Mouse (Mus musculus): Measurements from ENCODE around the gene Eef2k. TPM values are rescaled to one million over a fixed set of nuclear protein-coding genes. Genes with fewer than 3 reads are reported as not detected.

The Eef2k gene
- polyA plus RNA-seq, 1 experiment from 2014 or later = 12.4 TPM

DNA sequence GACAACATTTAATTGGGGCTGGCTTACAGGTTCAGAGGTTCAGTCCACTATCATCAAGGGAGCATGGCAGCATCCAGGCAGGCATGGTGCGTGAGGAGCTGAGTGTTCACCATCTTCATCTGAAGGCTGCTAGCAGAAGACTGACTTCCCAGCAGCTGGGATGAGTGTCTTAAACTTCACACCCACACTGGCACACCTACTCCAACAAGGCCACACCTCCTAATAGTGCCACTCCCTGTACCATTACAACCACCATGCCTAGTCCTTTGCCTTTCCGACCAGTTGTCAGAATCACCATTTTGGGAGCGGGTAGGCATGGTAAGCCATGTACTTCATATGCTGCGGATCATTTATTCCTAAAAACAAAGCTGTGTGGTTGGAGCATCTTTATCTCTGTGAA is 38.1 kb downstream of the Eef2k start:
- ATAC-seq (ENCODE audit: insufficient number of reproducible peaks, insufficient read depth, low FRiP score, low read depth) = no peak
- H3K4me3 ChIP-seq (ENCODE audit: control insufficient read depth in 1 of 2, insufficient read depth in 1 of 2, low read depth in 1 of 2, low read length in 2 of 2) = no peak overlapping the region
- 98% methylated on average over 4 of the region's 4 CpGs for WGBS
- H3K9ac ChIP-seq (ENCODE audit: low read length) = no peak overlapping the region
- H3K27me3 ChIP-seq (ENCODE audit: control insufficient read depth, insufficient read depth, low read length) = no peaks in the 10 kb centered on the region
- no peaks in the 10 kb centered on the region for H3K9me3 ChIP-seq (ENCODE audit: control insufficient read depth, low read length)
- no peak overlapping the region for H3K4me2 ChIP-seq (ENCODE audit: low read length)
- H3K27ac ChIP-seq (replicated peaks in 1 of 2; ENCODE audit: control insufficient read depth in 1 of 2, insufficient read depth in 1 of 2, low read depth in 2 of 2, low read length in 2 of 2) = no peak overlapping the region
- peaks cover 53% of the 10 kb centered on the region for H3K36me3 ChIP-seq (ENCODE audit: control insufficient read depth, insufficient read depth, low read length)
- H3K4me1 ChIP-seq (ENCODE audit: control insufficient read depth in 2 of 2, insufficient read depth in 2 of 2, low read length in 2 of 2) = peaks cover 0 to 2% of the 10 kb centered on the region in 2 experiments; a peak in 1 of 4 replicates

DNA sequence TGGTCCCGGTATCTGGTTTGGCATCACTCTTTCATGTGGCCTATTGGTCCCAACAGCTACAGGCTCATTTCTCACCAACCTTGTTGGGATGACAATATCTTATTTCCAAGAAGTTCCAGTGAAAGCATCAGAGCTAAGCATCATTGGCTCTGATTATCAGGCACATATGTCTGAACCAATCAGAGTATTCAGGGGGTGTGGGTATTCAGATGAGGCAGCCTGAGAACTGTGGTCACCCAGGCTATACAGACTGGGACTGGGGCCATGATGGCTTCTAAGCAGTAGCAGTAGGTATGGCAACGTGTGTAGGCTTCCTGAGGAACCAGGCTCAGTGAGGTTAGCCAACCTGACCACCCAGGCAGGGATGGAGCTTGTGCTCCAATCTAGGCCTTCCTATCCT is 38.8 kb downstream of the Eef2k start:
- Histone ChIP-seq H3K36me3 (ENCODE audit: control insufficient read depth, insufficient read depth, low read length) (peaks cover 60% of the 10 kb centered on the region), H3K4me2 (ENCODE audit: low read length) (no peak overlapping the region), H3K4me3 (ENCODE audit: control insufficient read depth in 1 of 2, insufficient read depth in 1 of 2, low read depth in 1 of 2, low read length in 2 of 2) (no peak overlapping the region), H3K9me3 (ENCODE audit: control insufficient read depth, low read length) (no peaks in the 10 kb centered on the region), H3K4me1 (ENCODE audit: control insufficient read depth in 2 of 2, insufficient read depth in 2 of 2, low read length in 2 of 2) (peaks cover 0 to 2% of the 10 kb centered on the region in 2 experiments; a peak in 1 of 4 replicates), H3K27me3 (ENCODE audit: control insufficient read depth, insufficient read depth, low read length) (no peaks in the 10 kb centered on the region), H3K9ac (ENCODE audit: low read length) (no peak overlapping the region), H3K27ac (replicated peaks in 1 of 2; ENCODE audit: control insufficient read depth in 1 of 2, insufficient read depth in 1 of 2, low read depth in 2 of 2, low read length in 2 of 2) (no peak overlapping the region)
- ATAC-seq (ENCODE audit: insufficient number of reproducible peaks, insufficient read depth, low FRiP score, low read depth) = no peak
- WGBS = 67% methylated on average over 2 of the region's 2 CpGs

DNA sequence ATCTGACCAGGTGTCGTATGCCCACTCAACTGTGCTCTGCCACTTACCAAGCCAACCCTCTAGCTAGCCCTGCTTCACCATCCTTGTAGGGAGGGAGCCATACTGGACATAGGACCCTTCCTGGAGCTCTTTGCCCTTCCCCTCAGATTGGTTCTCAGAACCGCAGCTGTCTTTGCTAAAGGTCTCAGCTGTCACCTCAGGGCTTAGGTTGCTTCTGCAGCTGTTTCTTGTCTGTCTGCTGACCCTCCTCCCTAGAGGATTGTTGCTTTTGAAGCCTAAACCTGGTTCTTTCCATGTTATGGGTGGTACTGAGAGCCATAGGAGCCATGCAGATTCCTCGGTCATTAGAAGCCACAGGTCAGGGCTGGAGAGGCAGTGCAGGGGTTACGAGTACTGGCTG is 40.0 kb downstream of the Eef2k start:
- peaks cover 72% of the 10 kb centered on the region for H3K36me3 ChIP-seq (ENCODE audit: control insufficient read depth, insufficient read depth, low read length)
- ATAC-seq (ENCODE audit: insufficient number of reproducible peaks, insufficient read depth, low FRiP score, low read depth) = no peak
- 65% methylated on average over 4 of the region's 4 CpGs for WGBS

DNA sequence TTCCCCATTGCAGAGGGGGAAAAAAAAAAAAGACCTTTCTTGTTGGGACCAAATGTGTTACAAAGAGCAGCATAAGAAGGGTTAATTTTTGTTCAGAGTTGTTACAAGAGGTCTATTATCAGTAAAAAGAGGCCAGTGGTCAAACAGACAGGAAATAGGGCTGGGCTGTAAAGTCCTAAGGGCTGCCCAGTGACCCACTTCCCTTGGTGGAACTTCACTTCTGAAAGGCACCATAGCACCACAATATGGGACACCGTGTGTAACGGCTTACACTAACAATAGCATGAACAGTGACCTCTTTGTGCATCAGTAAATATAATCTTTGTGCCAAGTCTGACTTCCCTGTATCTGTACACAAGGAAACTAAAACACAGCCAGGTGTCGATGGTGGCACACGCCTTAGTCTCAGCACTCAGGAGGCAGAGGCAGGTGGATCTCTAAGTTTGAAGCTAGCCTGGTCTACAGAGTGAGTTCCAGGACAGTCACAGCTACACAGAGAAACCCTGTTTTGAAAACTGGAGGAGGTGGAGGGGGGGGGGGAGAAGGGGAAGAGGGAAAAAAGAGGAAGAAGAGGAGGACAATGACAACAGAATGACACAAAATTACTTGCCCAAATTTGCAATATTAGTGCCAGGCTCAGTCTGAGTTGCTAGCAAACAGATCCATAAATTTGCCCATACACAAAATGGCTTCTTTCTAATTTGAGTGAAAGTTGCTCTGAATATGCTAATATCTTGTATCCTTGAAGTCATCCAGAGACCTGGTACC is 41.1 kb downstream of the Eef2k start:
- ATAC-seq (ENCODE audit: insufficient number of reproducible peaks, insufficient read depth, low FRiP score, low read depth) = no peak
- peaks cover 75% of the 10 kb centered on the region for H3K36me3 ChIP-seq (ENCODE audit: control insufficient read depth, insufficient read depth, low read length)

More for the DNA sequence above, 40.0 kb downstream of the Eef2k start:
- Histone ChIP-seq H3K9ac (ENCODE audit: low read length) (no peak overlapping the region), H3K4me2 (ENCODE audit: low read length) (no peak overlapping the region), H3K27ac (replicated peaks in 1 of 2; ENCODE audit: control insufficient read depth in 1 of 2, insufficient read depth in 1 of 2, low read depth in 2 of 2, low read length in 2 of 2) (no peak overlapping the region), H3K9me3 (ENCODE audit: control insufficient read depth, low read length) (no peaks in the 10 kb centered on the region), H3K27me3 (ENCODE audit: control insufficient read depth, insufficient read depth, low read length) (no peaks in the 10 kb centered on the region), H3K4me1 (ENCODE audit: control insufficient read depth in 2 of 2, insufficient read depth in 2 of 2, low read length in 2 of 2) (peaks cover 0 to 2% of the 10 kb centered on the region in 2 experiments; a peak in 1 of 4 replicates), H3K4me3 (ENCODE audit: control insufficient read depth in 1 of 2, insufficient read depth in 1 of 2, low read depth in 1 of 2, low read length in 2 of 2) (no peak overlapping the region)

DNA sequence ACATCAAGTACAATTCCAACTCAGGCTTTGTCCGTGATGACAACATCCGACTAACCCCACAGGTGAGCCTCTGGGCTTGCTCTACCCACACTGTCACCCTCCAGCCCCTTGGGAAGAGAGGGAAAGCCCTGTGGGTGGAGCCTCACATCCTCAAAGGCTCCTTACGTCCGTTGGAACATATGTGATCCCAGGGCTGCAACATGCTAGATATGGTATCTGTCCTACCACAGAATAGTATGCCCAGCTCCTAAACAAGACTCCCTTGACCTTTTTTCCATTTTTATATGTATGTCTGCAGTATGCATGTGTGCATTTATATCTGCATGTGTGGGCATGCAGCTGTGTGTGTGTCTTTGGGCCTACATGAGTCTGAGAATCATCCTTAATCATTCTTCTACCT is 42.1 kb downstream of the Eef2k start:
- Histone ChIP-seq H3K27me3 (ENCODE audit: control insufficient read depth, insufficient read depth, low read length) (no peaks in the 10 kb centered on the region), H3K36me3 (ENCODE audit: control insufficient read depth, insufficient read depth, low read length) (peaks cover 85% of the 10 kb centered on the region), H3K27ac (replicated peaks in 1 of 2; ENCODE audit: control insufficient read depth in 1 of 2, insufficient read depth in 1 of 2, low read depth in 2 of 2, low read length in 2 of 2) (no peak overlapping the region), H3K9me3 (ENCODE audit: control insufficient read depth, low read length) (no peaks in the 10 kb centered on the region), H3K4me1 (ENCODE audit: control insufficient read depth in 2 of 2, insufficient read depth in 2 of 2, low read length in 2 of 2) (peaks cover 0 to 2% of the 10 kb centered on the region in 2 experiments; a peak in 1 of 4 replicates), H3K4me3 (ENCODE audit: control insufficient read depth in 1 of 2, insufficient read depth in 1 of 2, low read depth in 1 of 2, low read length in 2 of 2) (no peak overlapping the region), H3K9ac (ENCODE audit: low read length) (no peak overlapping the region), H3K4me2 (ENCODE audit: low read length) (no peak overlapping the region)
- 89% methylated on average over 4 of the region's 4 CpGs for WGBS
- ATAC-seq (ENCODE audit: insufficient number of reproducible peaks, insufficient read depth, low FRiP score, low read depth) = no peak

More for the DNA sequence above, 41.1 kb downstream of the Eef2k start:
- no peak overlapping the region for H3K4me2 ChIP-seq (ENCODE audit: low read length)
- no peaks in the 10 kb centered on the region for H3K9me3 ChIP-seq (ENCODE audit: control insufficient read depth, low read length)
- no peak overlapping the region for H3K9ac ChIP-seq (ENCODE audit: low read length)
- H3K27me3 ChIP-seq (ENCODE audit: control insufficient read depth, insufficient read depth, low read length) = no peaks in the 10 kb centered on the region
- no peak overlapping the region for H3K27ac ChIP-seq (replicated peaks in 1 of 2; ENCODE audit: control insufficient read depth in 1 of 2, insufficient read depth in 1 of 2, low read depth in 2 of 2, low read length in 2 of 2)
- no peak overlapping the region for H3K4me3 ChIP-seq (ENCODE audit: control insufficient read depth in 1 of 2, insufficient read depth in 1 of 2, low read depth in 1 of 2, low read length in 2 of 2)
- WGBS = 83% methylated on average over 4 of the region's 4 CpGs
- peaks cover 0 to 2% of the 10 kb centered on the region in 2 experiments; a peak in 1 of 4 replicates for H3K4me1 ChIP-seq (ENCODE audit: control insufficient read depth in 2 of 2, insufficient read depth in 2 of 2, low read length in 2 of 2)

DNA sequence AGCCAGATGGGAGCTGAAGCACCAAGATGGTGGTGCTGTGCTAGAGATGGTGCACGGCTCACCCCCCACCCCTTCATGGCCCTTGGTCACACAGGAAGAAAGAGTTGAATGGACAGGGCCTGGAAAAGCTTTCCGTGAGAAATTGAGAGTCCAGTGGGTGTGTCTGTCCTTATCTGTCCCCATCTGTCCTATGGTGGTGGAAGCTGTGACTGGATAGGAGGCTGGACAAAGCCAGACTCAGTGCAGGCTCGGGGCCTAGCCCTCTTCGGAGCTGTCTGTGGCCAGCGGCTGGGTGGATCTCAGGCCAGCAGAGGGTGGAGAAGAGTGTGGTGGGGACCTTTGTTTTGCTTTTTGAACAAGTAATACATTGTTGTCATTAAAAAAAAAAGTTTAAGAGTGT is 50.5 kb downstream of the Eef2k start:
- peaks cover 38% of the 10 kb centered on the region for H3K36me3 ChIP-seq (ENCODE audit: control insufficient read depth, insufficient read depth, low read length)
- H3K4me3 ChIP-seq (ENCODE audit: control insufficient read depth in 1 of 2, insufficient read depth in 1 of 2, low read depth in 1 of 2, low read length in 2 of 2) = no peak overlapping the region
- peaks cover 3 to 4% of the 10 kb centered on the region in 2 experiments; a peak in 1 of 4 replicates for H3K4me1 ChIP-seq (ENCODE audit: control insufficient read depth in 2 of 2, insufficient read depth in 2 of 2, low read length in 2 of 2)

DNA sequence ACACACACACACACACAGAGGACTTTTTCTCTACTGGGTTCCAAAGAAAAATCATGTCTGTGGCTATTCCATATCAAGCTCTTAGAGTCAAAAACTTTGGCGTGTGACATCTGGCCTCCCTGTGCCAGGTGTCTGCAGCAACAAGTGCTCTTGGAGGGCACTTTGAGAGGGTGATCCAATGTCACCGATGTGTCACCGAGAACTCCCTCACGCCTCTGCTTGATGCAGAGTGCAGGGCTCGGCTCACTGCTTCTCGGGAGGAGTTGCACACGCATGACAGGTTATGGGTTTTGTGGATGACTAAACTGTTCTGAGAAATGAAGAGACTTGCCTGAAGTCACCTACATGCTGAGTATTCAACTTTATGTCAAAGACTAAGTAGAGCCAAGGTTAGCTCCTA is 54.4 kb downstream of the Eef2k start:
- Histone ChIP-seq H3K4me3 (ENCODE audit: control insufficient read depth in 1 of 2, insufficient read depth in 1 of 2, low read depth in 1 of 2, low read length in 2 of 2) (no peak overlapping the region), H3K4me1 (ENCODE audit: control insufficient read depth in 2 of 2, insufficient read depth in 2 of 2, low read length in 2 of 2) (peaks cover 3 to 4% of the 10 kb centered on the region in 2 experiments; a peak in 2 of 4 replicates), H3K36me3 (ENCODE audit: control insufficient read depth, insufficient read depth, low read length) (peaks cover 35% of the 10 kb centered on the region), H3K27me3 (ENCODE audit: control insufficient read depth, insufficient read depth, low read length) (no peaks in the 10 kb centered on the region), H3K27ac (replicated peaks in 1 of 2; ENCODE audit: control insufficient read depth in 1 of 2, insufficient read depth in 1 of 2, low read depth in 2 of 2, low read length in 2 of 2) (no peak overlapping the region; a peak in 1 of 4 replicates), H3K9me3 (ENCODE audit: control insufficient read depth, low read length) (no peaks in the 10 kb centered on the region), H3K9ac (ENCODE audit: low read length) (no peak overlapping the region), H3K4me2 (ENCODE audit: low read length) (no peak overlapping the region)
- WGBS = 52% methylated on average over 7 of the region's 7 CpGs
- no peak for ATAC-seq (ENCODE audit: insufficient number of reproducible peaks, insufficient read depth, low FRiP score, low read depth)

More for the DNA sequence above, 50.5 kb downstream of the Eef2k start:
- Histone ChIP-seq H3K9ac (ENCODE audit: low read length) (no peak overlapping the region), H3K4me2 (ENCODE audit: low read length) (no peak overlapping the region), H3K27me3 (ENCODE audit: control insufficient read depth, insufficient read depth, low read length) (no peaks in the 10 kb centered on the region), H3K9me3 (ENCODE audit: control insufficient read depth, low read length) (no peaks in the 10 kb centered on the region), H3K27ac (replicated peaks in 1 of 2; ENCODE audit: control insufficient read depth in 1 of 2, insufficient read depth in 1 of 2, low read depth in 2 of 2, low read length in 2 of 2) (no peak overlapping the region)
- ATAC-seq (ENCODE audit: insufficient number of reproducible peaks, insufficient read depth, low FRiP score, low read depth) = no peak
- 67% methylated on average over 5 of the region's 5 CpGs for WGBS

Data from heart, embryonic 14.5 days (tissue).